Mouse (Mus musculus) embryo, embryonic 9.5 days (tissue): ENCODE measurements around the gene Tm9sf4.

ENCODE experiments used
- DNase-seq: peaks from one replicate; pipeline ENCODE4 v3.0.0-alpha.2; 2017; ENCODE audit errors: extremely low spot score

Gene Tm9sf4

DNA sequence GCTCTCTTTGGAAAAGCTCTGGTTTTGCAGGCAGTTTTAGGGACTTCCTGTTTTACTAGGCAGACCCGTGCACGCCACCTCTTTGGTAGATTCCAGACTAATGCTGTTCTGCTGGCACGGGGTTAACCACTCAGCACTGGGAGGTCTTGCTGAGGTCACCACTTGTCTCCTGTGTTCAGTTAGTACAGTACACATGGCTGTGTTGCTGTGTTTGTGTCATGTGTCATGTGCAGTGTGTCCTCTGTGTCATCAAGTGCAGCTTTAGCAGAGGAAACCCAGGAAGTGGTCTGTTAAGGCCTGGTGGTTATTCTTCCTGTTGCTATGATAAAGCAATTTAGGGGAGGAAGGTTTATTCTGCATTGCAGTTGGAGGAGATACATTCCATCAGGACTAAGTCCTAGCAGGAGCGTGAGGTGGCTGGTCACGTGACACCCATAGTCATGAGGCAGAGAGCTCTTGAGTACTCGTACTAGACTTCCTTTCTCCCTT, 53.7 kb downstream of the Tm9sf4 start:
- no peak for DNase-seq

DNA sequence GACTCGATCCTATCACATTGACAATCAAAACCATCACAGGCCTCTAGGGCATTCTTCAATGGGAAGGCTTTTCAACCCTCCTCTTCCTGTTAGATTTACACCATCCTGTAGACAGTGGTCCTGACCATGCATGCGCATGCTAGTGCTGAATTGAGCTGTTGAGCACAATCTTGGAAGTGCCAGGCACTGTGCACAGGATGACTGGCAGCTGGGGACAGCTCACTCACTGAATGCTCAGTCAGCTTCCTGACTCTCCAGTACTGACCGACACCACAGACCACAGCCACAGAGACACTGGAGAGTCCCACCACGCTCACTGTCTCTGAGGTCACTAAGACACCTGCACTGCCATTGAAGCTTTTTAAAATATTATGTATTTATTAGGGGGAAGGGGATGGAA, 54.3 kb downstream of the Tm9sf4 start:
- DNase-seq, result no peak

GRCm38 (mm10) chr2:153217826-153218340, 56.8 kb downstream of the Tm9sf4 start:
- DNase-seq, result no peak

DNA sequence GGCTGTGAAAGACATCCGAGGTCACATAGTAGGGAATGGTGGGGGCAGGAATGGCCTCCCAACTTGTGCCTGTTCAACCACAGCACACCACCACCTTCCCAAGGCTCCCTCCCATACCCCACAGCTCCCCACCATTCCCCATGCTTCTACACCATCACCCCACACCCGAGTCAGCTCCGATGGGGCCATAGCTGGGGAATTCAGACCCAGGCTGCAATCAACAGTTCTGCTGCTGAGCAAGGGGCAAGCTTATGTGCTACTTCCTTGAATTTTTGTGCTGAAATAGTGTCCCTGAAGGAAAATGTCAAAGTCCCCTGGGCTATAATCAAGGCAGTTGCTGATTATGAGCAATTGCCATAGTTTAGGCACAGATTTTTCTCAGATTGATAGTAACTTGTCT, 57.4 kb downstream of the Tm9sf4 start:
- no peak for DNase-seq

- DNase-seq, result no peak
These were observed 60.5 kb downstream of the Tm9sf4 start for GRCm38 (mm10) chr2:153221620-153222019.

GRCm38 (mm10) chr2:153222130-153222529, 61.0 kb downstream of the Tm9sf4 start:
- DNase-seq, result no peak

DNA sequence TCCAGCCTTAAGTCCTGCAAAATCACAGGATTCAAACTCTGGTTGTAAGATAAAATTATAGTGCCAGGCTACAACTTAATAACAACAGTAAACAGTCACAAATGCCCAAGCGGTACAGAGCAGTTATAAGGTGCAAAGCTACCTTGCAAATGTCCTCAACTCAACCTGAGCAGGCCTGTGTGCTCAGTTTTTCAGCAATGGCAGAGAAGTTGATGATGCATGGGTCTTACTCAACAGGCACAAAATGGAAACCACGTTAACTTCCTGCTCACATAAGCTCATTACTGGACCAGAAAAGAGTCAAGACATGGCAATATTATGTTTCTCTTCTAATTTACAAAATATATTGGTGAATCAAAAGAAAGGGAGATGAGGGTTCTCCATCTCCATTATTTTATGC, 61.5 kb downstream of the Tm9sf4 start:
- no peak for DNase-seq

DNA sequence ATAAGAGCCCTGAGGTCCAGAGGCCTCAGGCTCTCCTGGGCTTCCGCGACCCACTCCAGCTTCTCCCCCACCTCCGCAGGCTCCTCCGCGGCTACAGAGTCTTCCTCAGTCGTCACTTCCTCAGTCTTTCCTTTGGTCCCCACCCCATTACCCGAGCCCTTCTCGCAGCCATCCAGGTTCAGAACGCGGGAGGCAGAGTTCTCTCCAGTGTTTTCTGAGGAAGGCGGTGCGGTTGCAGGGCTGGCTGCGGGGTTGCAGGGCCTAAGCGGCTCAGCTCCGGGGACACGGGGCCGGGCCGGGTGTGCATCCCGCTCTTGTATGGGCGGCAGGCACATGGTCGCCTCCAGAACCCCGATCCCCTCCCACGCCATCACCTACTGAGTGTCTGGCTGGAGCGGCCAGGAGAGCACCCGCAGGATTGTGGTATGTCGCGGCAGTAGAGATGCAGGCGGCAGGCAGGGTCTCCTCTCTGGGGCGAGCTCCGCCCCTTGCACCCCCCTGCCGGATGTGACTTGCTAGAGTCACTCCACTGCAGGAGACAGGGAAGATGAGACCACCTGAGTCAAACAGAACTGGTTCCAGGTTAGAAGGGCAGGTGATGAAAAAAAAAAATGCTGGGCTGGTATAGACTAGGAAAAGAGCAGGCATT, 64.0 kb downstream of the Tm9sf4 start, which contains the start of gene Tspyl3:
Gene Tspyl3 (minus strand): TSS at position 496 of the 649 bp plus-strand sequence.
- peak; percentile 61 for DNase-seq

DNA sequence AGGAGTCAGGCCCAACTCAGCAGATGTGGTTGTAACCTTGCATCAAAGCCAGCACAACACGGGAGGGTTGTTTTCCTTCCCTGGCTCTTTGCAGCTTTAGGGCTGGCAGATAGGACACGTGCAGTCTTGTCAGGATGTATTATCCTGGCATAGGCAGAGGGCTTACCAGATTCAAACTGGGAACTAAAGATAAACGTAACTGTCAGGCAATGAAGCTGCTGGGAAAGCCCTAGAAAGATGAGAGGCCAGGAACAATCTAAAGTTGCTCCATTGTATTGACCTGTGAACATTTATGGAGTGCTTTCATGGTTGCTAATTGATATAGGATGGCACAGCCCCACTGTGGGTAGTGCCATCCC, 64.5 kb downstream of the Tm9sf4 start:
- DNase-seq, result no peak

- no peak for DNase-seq
These were observed 66.9 kb downstream of the Tm9sf4 start for GRCm38 (mm10) chr2:153227959-153228358.

GRCm38 (mm10) chr2:153228523-153228922, 67.4 kb downstream of the Tm9sf4 start:
- no peak for DNase-seq

DNA sequence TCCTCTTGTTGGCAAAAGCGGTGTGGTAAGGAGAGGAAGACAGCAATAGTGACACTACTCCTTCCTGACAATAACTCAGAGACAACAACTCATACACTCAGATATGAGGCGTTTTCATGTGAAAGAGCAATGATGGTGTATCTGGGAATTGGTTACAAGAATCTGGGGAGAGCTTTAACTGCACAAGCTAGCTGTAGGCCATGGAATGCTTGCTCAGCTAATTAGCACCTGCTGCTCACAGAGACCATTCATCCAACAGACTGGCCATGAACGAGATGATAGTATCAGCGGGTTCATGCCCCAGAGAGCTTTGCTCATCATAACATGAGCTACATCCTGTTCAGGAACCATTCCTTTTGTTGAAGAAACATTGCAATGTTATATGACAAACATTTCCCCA, 76.1 kb downstream of the Tm9sf4 start:
- no peak for DNase-seq

DNA sequence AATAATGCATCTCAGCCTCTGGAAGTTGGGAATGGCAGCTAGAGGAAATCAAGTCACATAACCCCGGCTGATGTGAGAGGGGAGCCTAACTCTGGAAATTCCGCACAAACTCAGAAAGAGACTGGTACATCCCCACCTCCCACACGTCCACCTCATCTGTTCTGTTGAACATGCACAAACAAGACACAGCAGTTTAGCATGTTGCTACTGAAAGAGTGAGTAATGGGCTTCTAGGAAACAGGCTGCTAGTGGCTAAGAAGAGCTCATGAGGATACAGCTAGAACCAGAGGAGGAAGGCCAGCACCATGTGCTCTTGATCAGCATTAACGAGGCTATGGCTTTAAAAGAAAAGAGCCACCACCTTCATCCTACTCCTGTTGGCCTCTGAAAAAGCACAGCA, 76.8 kb downstream of the Tm9sf4 start:
- DNase-seq, result no peak

DNA sequence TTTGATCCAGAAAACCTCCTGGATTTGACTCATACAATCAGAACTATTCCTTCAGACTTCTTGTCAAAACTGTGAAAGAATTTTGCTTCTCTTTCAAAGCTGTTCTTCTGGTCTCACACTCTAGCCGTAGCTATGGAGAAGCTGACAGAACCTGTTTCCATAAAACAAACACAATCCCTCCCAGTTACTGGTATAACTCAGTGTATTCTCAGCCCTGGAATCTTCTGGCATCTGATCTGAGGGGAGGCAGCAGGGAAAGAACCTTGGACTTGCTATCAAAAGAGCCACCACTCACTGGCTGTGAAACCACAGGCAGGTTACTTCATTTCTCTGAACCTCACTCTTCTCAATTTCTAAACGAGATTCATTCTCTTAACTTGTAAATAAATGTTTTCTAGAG, 77.3 kb downstream of the Tm9sf4 start:
- no peak for DNase-seq

- no peak for DNase-seq
These were observed 78.1 kb downstream of the Tm9sf4 start for GRCm38 (mm10) chr2:153239021-153239859.

- DNase-seq, result peak; percentile 47
These were observed 78.9 kb downstream of the Tm9sf4 start for GRCm38 (mm10) chr2:153239860-153240480.

- DNase-seq, result no peak
These were observed 79.7 kb downstream of the Tm9sf4 start for GRCm38 (mm10) chr2:153240701-153241235.

DNA sequence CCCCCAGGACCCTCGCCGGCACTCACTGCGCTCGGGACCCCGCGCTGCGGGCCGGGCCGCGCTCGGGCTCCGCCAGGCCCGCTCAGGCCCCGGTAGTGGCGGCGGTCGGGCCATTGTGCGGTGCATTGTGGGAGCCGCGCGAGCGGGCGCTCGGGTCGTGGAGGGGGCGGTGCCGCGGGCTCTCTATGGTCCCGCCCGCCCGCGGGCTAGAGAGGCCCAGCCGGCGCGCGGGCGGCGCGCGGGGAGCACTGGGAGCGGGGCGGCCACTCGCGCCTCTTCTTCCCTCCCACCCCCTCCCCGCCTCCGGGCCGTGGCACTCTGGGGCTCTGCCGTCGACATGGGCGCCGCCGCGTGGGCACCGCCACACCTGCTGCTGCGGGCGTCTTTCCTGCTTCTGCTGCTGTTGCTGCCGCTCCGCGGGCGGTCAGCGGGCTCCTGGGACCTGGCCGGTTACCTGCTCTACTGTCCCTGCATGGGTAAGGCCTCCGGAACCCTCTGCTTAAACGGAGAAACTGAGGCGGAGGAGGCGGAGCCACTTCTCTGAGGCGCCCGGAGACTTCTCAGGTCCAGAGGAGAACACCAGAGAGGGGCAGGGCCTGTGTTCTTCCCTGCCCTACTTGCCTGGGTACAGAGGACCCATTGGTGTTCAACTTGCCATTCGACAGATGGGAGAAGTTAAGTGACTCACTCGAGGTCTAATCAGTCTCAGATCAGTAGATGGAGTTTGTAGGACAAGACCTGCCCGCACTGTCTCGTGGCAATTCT, 80.3 kb downstream of the Tm9sf4 start, which contains the start of the genes Plagl2 and Pofut1:
Gene Plagl2 (minus strand): TSS at position 177 of the 765 bp plus-strand sequence.
Gene Pofut1 (plus strand): TSS at position 284 of the 765 bp plus-strand sequence.
- peak; percentile 89 for DNase-seq

GRCm38 (mm10) chr2:153242156-153242555, 81.1 kb downstream of the Tm9sf4 start:
- DNase-seq, result no peak

- DNase-seq, result no peak
These were observed 88.6 kb downstream of the Tm9sf4 start for GRCm38 (mm10) chr2:153249751-153250150.

- DNase-seq, result no peak
These were observed 95.5 kb downstream of the Tm9sf4 start for GRCm38 (mm10) chr2:153256604-153257003.
